Mouse (Mus musculus) bone marrow macrophage, adult 2 months (primary cell): ENCODE data around the gene Serpina3i.

ENCODE experiments used
- CTCF ChIP-seq: IDR thresholded peaks from 2 replicates; pipeline ENCODE4 v1.5.1; 2012; ENCODE audit warnings: low read depth, mild to moderate bottlenecking, low read length, moderate library complexity
- POLR2A ChIP-seq: IDR thresholded peaks from 2 replicates; pipeline ENCODE4 v1.6.1; 2012; ENCODE audit warnings: mild to moderate bottlenecking, low read depth, low read length, borderline replicate concordance

DNA sequence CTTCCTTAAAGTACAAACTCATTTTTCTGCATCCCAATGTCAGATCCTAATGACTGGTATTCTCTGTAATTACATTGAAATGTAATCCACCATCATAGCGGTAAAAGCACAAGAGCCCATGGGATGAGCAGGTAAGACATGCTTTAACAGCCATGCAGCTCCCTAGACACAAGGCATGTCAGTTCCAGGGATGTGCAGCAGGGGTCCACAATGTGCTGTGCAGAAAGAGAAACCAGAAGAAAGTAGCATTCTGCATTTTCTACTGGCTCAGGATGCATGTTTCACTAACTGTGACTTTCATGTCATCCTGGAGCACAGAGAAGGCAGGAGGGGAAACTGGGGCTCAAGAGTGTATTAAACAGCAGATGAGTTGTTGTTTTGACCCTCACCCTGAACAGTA, 17.8 kb upstream of the Serpina3i start:
- TF ChIP-seq CTCF (no peak), POLR2A (no peak)
